In genomic region chr3:108386186-108386585, GRCm38 (mm10) we compare ENCODE assay signal across 18 mouse cellular contexts. TPM values are rescaled to one million over a fixed set of nuclear protein-coding genes. Genes with fewer than 3 reads are reported as not detected.
DNase-seq lines count a peak whose midpoint lies in the region; ATAC-seq and TF ChIP-seq lines count a peak whose summit lies in the region.
"Had no signal": no experiment of that assay in that cellular context is flagged by ENCODE, and none has a peak within 500 bp of the region (broad histone marks: within the 10 kb centered on the region; RNA-seq: fewer than 3 reads in every experiment).

No protein-coding gene starts in this region.

- H3K4me2 ChIP-seq in intestine, postnatal 0 days (replicated peaks; ENCODE audit: low read depth), result no peak overlapping the region
- H3K4me2 ChIP-seq: midbrain, embryonic 15.5 days had no signal

- no peak for ATAC-seq in intestine, postnatal 0 days
- ATAC-seq: inflammation-experienced regulatory T-cells, adult 6 months; midbrain, embryonic 15.5 days had no signal

- DNase-seq in cerebellum, postnatal 10 days, result peak; percentile 66 to 70
- no peak for DNase-seq in cerebellum, postnatal 36 days
- peak; percentile 89 for DNase-seq in brain, adult 2 months (ENCODE audit: low read depth, low spot score)
- DNase-seq in layer of hippocampus, adult 9-10 months (ENCODE audit: low spot score), result peak; percentile 52
- DNase-seq in right cerebral cortex, adult 2 months (ENCODE audit: low spot score in 2 of 2), result peak; percentile 82
- DNase-seq in heart, adult 18-20 months, result no peak
- no peak for DNase-seq in ovary, postnatal 14 days (ENCODE audit: low spot score)
- DNase-seq: gastrocnemius, postnatal 25 days; heart, postnatal 10 days; kidney, postnatal 36 days; lung, postnatal 10 days; thymus, adult 18-20 months had no signal

- H3K36me3 ChIP-seq in intestine, postnatal 0 days (ENCODE audit: control insufficient read depth, insufficient read depth), result no peaks in the 10 kb centered on the region
- H3K36me3 ChIP-seq: midbrain, embryonic 15.5 days had no signal

- H3K27ac ChIP-seq in intestine, postnatal 0 days (ENCODE audit: low read depth, low read length), result no peak overlapping the region
- H3K27ac ChIP-seq: midbrain, embryonic 15.5 days had no signal

- no peaks in the 10 kb centered on the region for H3K4me1 ChIP-seq in intestine, postnatal 0 days (replicated peaks; ENCODE audit: control insufficient read depth, insufficient read depth, low read length)

- WGBS in intestine, postnatal 0 days, result 44% methylated on average over 10 of the region's 10 CpGs

- H3K9ac ChIP-seq in intestine, postnatal 0 days (ENCODE audit: low read depth, low read length), result no peak overlapping the region
- H3K9ac ChIP-seq: midbrain, embryonic 15.5 days had no signal

- H3K9me3 ChIP-seq in intestine, postnatal 0 days (ENCODE audit: control insufficient read depth), result no peaks in the 10 kb centered on the region
- H3K9me3 ChIP-seq: midbrain, embryonic 15.5 days had no signal

- TF ChIP-seq CTCF in intestine, postnatal 0 days (IDR thresholded peaks at IDR 0.05; ENCODE audit: low read depth), result no peak

- no peak overlapping the region for H3K4me3 ChIP-seq in intestine, postnatal 0 days (ENCODE audit: low read depth, low read length)
- H3K4me3 ChIP-seq: midbrain, embryonic 15.5 days had no signal

- no peaks in the 10 kb centered on the region for H3K27me3 ChIP-seq in intestine, postnatal 0 days (replicated peaks; ENCODE audit: control insufficient read depth, insufficient read depth, low read length)
- H3K27me3 ChIP-seq: midbrain, embryonic 15.5 days had no signal

RNA-seq across cellular contexts. Expression of gene Psrc1, which starts 2.5 kb away (rescaled TPM):
- under 1 TPM in 1 of 2 experiments, not detected in 1; 0.33 TPM for total RNA-seq in heart, adult 18-20 months (2021)
- 3.3 and 5.3 TPM in 2 replicates for polyA plus RNA-seq in intestine, postnatal 0 days (2015; fragmentation: Nextera tagmentation; extraction: Ambion mirVana)
- total RNA-seq: liver, adult 2 months had no signal

RNA-seq across cellular contexts. Expression of gene Mybphl, which starts 21.5 kb away (rescaled TPM):
- total RNA-seq in heart, adult 18-20 months (2021), result 10 to 100 TPM; 49.7 to 55.1 TPM
- polyA plus RNA-seq in intestine, postnatal 0 days (2015; fragmentation: Nextera tagmentation; extraction: Ambion mirVana), result not detected in 2 replicates
- total RNA-seq: gastrocnemius, postnatal 25 days; liver, adult 2 months; MEL had no signal
- polyA plus RNA-seq: forebrain, embryonic 11.5 days; inflammation-experienced regulatory T-cells, adult 6 months; liver, adult 2 months; midbrain, embryonic 15.5 days had no signal

RNA-seq across cellular contexts. Expression of gene Celsr2, which starts 29.2 kb away (rescaled TPM):
- total RNA-seq in heart, adult 18-20 months (2021), result 1 to 10 TPM; 5.9 to 9.5 TPM
- 0.50 and 1.4 TPM in 2 replicates for polyA plus RNA-seq in intestine, postnatal 0 days (2015; fragmentation: Nextera tagmentation; extraction: Ambion mirVana)
- total RNA-seq: MEL had no signal

RNA-seq across cellular contexts. Expression of gene Sars, which starts 58.8 kb away (rescaled TPM):
- 10 to 100 TPM; 80.2 to 89.6 TPM for total RNA-seq in heart, adult 18-20 months (2021)
- polyA plus RNA-seq in intestine, postnatal 0 days (2015; fragmentation: Nextera tagmentation; extraction: Ambion mirVana), result 99.5 and 106 TPM in 2 replicates

Comparison
In these comparisons a context has a peak if more than half of its experiments do, and no peak if none do; other contexts are left out.
1. DNase-seq: peak in cerebellum, postnatal 10 days (2 of 2), brain, adult 2 months (single experiment), layer of hippocampus, adult 9-10 months (single experiment) and right cerebral cortex, adult 2 months (2 of 2); none in cerebellum, postnatal 36 days (0 of 2), heart, adult 18-20 months (0 of 2) and ovary, postnatal 14 days (single experiment).